Mouse (Mus musculus) ES-E14 (cell line): Measurements from ENCODE around the gene Map4k5.

ENCODE experiments used
- HCFC1 ChIP-seq: IDR thresholded peaks from 2 replicates; pipeline ENCODE4 v1.6.1; 2012; ENCODE audit warnings: low read length, inconsistent platforms, borderline replicate concordance; ENCODE audit not compliant: insufficient read depth
- ZNF384 ChIP-seq: IDR thresholded peaks from 2 replicates; pipeline ENCODE4 v1.6.1; 2012; ENCODE audit warnings: low read depth, low read length, inconsistent platforms

- TF ChIP-seq HCFC1 (no peak), ZNF384 (no peak)
Observed at GRCm38 (mm10) chr12:69879172-69879665, 13.8 kb downstream of the Map4k5 start.
